Mouse (Mus musculus) liver, embryonic 14.5 days (tissue): ENCODE results near the gene Abhd16a.
A peak's percentile ranks its signal among the peaks of the same experiment; 100 is the strongest.

Source experiments
- CTCF ChIP-seq: IDR thresholded peaks from 2 replicates; pipeline ENCODE4 v1.5.1; 2016; ENCODE audit warnings: antibody characterized with exemption, low read depth, control low read depth
- EP300 ChIP-seq: IDR thresholded peaks from 2 replicates; pipeline ENCODE4 v1.6.1; 2016; ENCODE audit warnings: antibody characterized with exemption, low read depth

GRCm38 (mm10) chr17:35104754-35105153, 15.7 kb downstream of the Abhd16a start:
- TF ChIP-seq CTCF (no peak), EP300 (peak; percentile 91)
